Mouse (Mus musculus) hindbrain, embryonic 11.5 days (tissue): Measurements from ENCODE around the gene Igflr1. TPM values are rescaled to one million over a fixed set of nuclear protein-coding genes. Genes with fewer than 3 reads are reported as not detected.

Source experiments
- ATAC-seq: fragments of 200-750 bp; cut with Nextera tagmentation; 2 replicates; pipeline ENCODE4 v1.8.0; 2017; ENCODE audit warnings: mild to moderate bottlenecking, moderate TSS enrichment, moderate library complexity; ENCODE audit not compliant: low FRiP score
- DNase-seq: peaks from one replicate; pipeline ENCODE4 v3.0.0-alpha.2; 2015; ENCODE audit warnings: low spot score
- H3K27ac ChIP-seq: fragments of 300-500 bp; sonication (generic); 2 replicates; pipeline ENCODE4 v1.5.1; 2014; ENCODE audit warnings: mild to moderate bottlenecking, low read depth, low read length
- H3K27me3 ChIP-seq: fragments of 300-500 bp; sonication (generic); 2 replicates; pipeline ENCODE4 v1.6.1; 2014; ENCODE audit warnings: mild to moderate bottlenecking, low read length, moderate library complexity, mixed read lengths; ENCODE audit not compliant: control insufficient read depth, insufficient read depth
- H3K36me3 ChIP-seq: fragments of 300-500 bp; sonication (generic); 2 replicates; pipeline ENCODE4 v1.6.1; 2014; ENCODE audit warnings: mild to moderate bottlenecking, low read length, moderate library complexity, mixed read lengths; ENCODE audit not compliant: control insufficient read depth, insufficient read depth
- H3K4me1 ChIP-seq: fragments of 300-500 bp; sonication (generic); replicated peaks from 2 replicates; pipeline ENCODE4 v1.6.1; 2014; ENCODE audit warnings: low read length, mixed read lengths; ENCODE audit not compliant: control insufficient read depth, insufficient read depth
- H3K4me2 ChIP-seq: fragments of 300-500 bp; sonication (generic); replicated peaks from 2 replicates; pipeline ENCODE4 v1.6.1; 2014; ENCODE audit warnings: mild to moderate bottlenecking, low read depth, low read length
- H3K4me3 ChIP-seq: fragments of 300-500 bp; sonication (generic); 2 replicates; pipeline ENCODE4 v1.5.1; 2014; ENCODE audit warnings: low read depth, low read length
- H3K9ac ChIP-seq: fragments of 300-500 bp; sonication (generic); 2 replicates; pipeline ENCODE4 v1.6.1; 2014; ENCODE audit warnings: low read depth, low read length
- H3K9me3 ChIP-seq: fragments of 300-500 bp; sonication (generic); 2 replicates; pipeline ENCODE4 v1.6.1; 2016; ENCODE audit warnings: low read length; ENCODE audit not compliant: control insufficient read depth
- WGBS: fragments of 180-500 bp; shearing (Covaris S2); extraction: QIAGEN DNeasy Blood & Tissue Kit; methylation state at CpG from one replicate; pipeline ENCODE4 v1.1.7; 2014; 5-methylcytosine and 5-hydroxymethylcytosine counted together
- polyA plus RNA-seq: library from polyadenylated mRNA; unstranded; fragments of >200 nt; fragmentation: Nextera tagmentation; extraction: Ambion mirVana; gene quantifications from 2 replicates; pipeline ENCODE4 v1.2.1, GENCODE M21; 2014

Igflr1 gene
- 3.0 and 3.6 TPM in 2 replicates for polyA plus RNA-seq

GRCm38 (mm10) chr7:30564970-30565571, at the start of gene Igflr1:
Gene Igflr1 (plus strand): TSS chr7:30565427.
- H3K4me1 ChIP-seq = no peaks in the 10 kb centered on the region
- no peak within 1 kb of the TSS for H3K4me3 ChIP-seq
- H3K27ac ChIP-seq = no peak within 1 kb of the TSS
- ATAC-seq = no peak
- no peaks in the 10 kb centered on the region for H3K27me3 ChIP-seq
- H3K4me2 ChIP-seq = no peak within 1 kb of the TSS
- WGBS = 95% methylated on average over 12 of the region's 12 CpGs
- H3K36me3 ChIP-seq = 0 out of 2 replicates have a peak, but pooled peaks cover 2% of the 10 kb centered on the region
- H3K9me3 ChIP-seq = no peaks in the 10 kb centered on the region
- DNase-seq = no peak
- no peak within 1 kb of the TSS for H3K9ac ChIP-seq

GRCm38 (mm10) chr7:30518325-30518724, 46.9 kb upstream of the Igflr1 start:
- H3K9ac ChIP-seq = no peak overlapping the region
- no peak overlapping the region for H3K4me3 ChIP-seq
- no peak overlapping the region for H3K4me2 ChIP-seq
- 0 out of 2 replicates have a peak, but pooled peaks cover 2% of the 10 kb centered on the region for H3K4me1 ChIP-seq
- H3K27me3 ChIP-seq = no peaks in the 10 kb centered on the region
- 49% methylated on average over 8 of the region's 8 CpGs for WGBS
- H3K36me3 ChIP-seq = peaks cover 4% of the 10 kb centered on the region; the same call in 1 of the 2 replicates
- H3K9me3 ChIP-seq = no peaks in the 10 kb centered on the region
- ATAC-seq (no peak), DNase-seq (no peak)
- no peak overlapping the region for H3K27ac ChIP-seq

- DNase-seq (no peak), ATAC-seq (peak; percentile 26; the same call in 1 of the 2 replicates)
- Histone ChIP-seq H3K27me3 (0 out of 2 replicates have a peak, but pooled peaks cover 2% of the 10 kb centered on the region), H3K27ac (no peak overlapping the region), H3K4me2 (no peak overlapping the region), H3K4me1 (0 out of 2 replicates have a peak, but pooled peaks cover 2% of the 10 kb centered on the region), H3K4me3 (no peak overlapping the region), H3K9me3 (no peaks in the 10 kb centered on the region), H3K36me3 (peaks cover 8% of the 10 kb centered on the region; the same call in 1 of the 2 replicates), H3K9ac (no peak overlapping the region)
- WGBS = 57% methylated on average over 4 of the region's 4 CpGs
These were observed 44.8 kb upstream of the Igflr1 start for GRCm38 (mm10) chr7:30520396-30520795.

GRCm38 (mm10) chr7:30520856-30521255, 44.4 kb upstream of the Igflr1 start:
- DNase-seq (no peak), ATAC-seq (no peak)
- 76% methylated on average over 5 of the region's 5 CpGs for WGBS
- Histone ChIP-seq H3K27me3 (0 out of 2 replicates have a peak, but pooled peaks cover 2% of the 10 kb centered on the region), H3K9ac (no peak overlapping the region), H3K9me3 (no peaks in the 10 kb centered on the region), H3K27ac (no peak overlapping the region), H3K4me1 (0 out of 2 replicates have a peak, but pooled peaks cover 2% of the 10 kb centered on the region), H3K36me3 (peaks cover 8% of the 10 kb centered on the region; the same call in 1 of the 2 replicates), H3K4me2 (no peak overlapping the region), H3K4me3 (no peak overlapping the region)

- DNase-seq = no peak
- Histone ChIP-seq H3K36me3 (peaks cover 13% of the 10 kb centered on the region), H3K4me3 (no peak overlapping the region), H3K27ac (no peak overlapping the region), H3K4me2 (no peak overlapping the region), H3K27me3 (0 out of 2 replicates have a peak, but pooled peaks cover 2% of the 10 kb centered on the region), H3K4me1 (0 out of 2 replicates have a peak, but pooled peaks cover 5% of the 10 kb centered on the region), H3K9me3 (no peaks in the 10 kb centered on the region), H3K9ac (no peak overlapping the region)
- 78% methylated on average over 10 of the region's 10 CpGs for WGBS
- ATAC-seq = no peak
These were observed 42.4 kb upstream of the Igflr1 start for GRCm38 (mm10) chr7:30522871-30523270.

GRCm38 (mm10) chr7:30524487-30524886, 40.7 kb upstream of the Igflr1 start:
- 86% methylated on average over 6 of the region's 6 CpGs for WGBS
- Histone ChIP-seq H3K27ac (no peak overlapping the region), H3K9ac (no peak overlapping the region), H3K27me3 (0 out of 2 replicates have a peak, but pooled peaks cover 2% of the 10 kb centered on the region), H3K4me1 (0 out of 2 replicates have a peak, but pooled peaks cover 5% of the 10 kb centered on the region), H3K4me2 (no peak overlapping the region), H3K36me3 (peaks cover 21% of the 10 kb centered on the region), H3K9me3 (no peaks in the 10 kb centered on the region), H3K4me3 (no peak overlapping the region)
- no peak for ATAC-seq
- no peak for DNase-seq

DNA sequence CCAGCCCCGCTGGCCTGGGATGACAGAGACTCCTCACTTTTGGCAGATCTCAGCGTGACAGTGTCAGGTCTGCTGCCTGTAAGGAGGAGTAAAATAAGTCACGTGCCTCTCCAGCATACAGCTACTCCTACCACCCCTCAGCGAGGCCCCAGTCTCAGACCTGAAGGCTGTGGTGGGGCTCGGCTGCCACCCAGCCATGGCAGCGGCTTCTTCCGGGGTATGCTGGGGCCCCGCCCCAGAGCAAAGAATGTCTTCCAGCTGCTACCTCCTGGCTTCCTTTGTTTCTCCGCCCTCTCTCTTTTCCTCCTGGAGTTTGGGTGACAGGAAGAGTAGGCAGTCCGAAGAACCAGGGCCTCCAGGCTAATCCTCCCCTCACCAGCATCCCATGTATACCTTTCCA, 39.3 kb upstream of the Igflr1 start:
- no peak for ATAC-seq
- peaks cover 24% of the 10 kb centered on the region for H3K36me3 ChIP-seq

GRCm38 (mm10) chr7:30526399-30526798, 38.8 kb upstream of the Igflr1 start:
- H3K4me3 ChIP-seq = no peak overlapping the region
- no peak overlapping the region for H3K27ac ChIP-seq
- DNase-seq = no peak
- H3K9ac ChIP-seq = 0 out of 2 replicates have a peak overlapping the region, but pooled peaks have one; percentile 23
- 22% methylated on average over 17 of the region's 17 CpGs for WGBS
- H3K27me3 ChIP-seq = 0 out of 2 replicates have a peak, but pooled peaks cover 2% of the 10 kb centered on the region
- H3K4me2 ChIP-seq = no peak overlapping the region
- H3K9me3 ChIP-seq = no peaks in the 10 kb centered on the region
- no peak for ATAC-seq
- 0 out of 2 replicates have a peak, but pooled peaks cover 4% of the 10 kb centered on the region for H3K4me1 ChIP-seq
- H3K36me3 ChIP-seq = peaks cover 27% of the 10 kb centered on the region

More for the DNA sequence above, 39.3 kb upstream of the Igflr1 start:
- 0 out of 2 replicates have a peak, but pooled peaks cover 5% of the 10 kb centered on the region for H3K4me1 ChIP-seq
- H3K4me2 ChIP-seq = no peak overlapping the region
- H3K9ac ChIP-seq = 0 out of 2 replicates have a peak overlapping the region, but pooled peaks have one; percentile 23
- H3K4me3 ChIP-seq = no peak overlapping the region
- H3K27me3 ChIP-seq = 0 out of 2 replicates have a peak, but pooled peaks cover 2% of the 10 kb centered on the region
- H3K9me3 ChIP-seq = no peaks in the 10 kb centered on the region
- H3K27ac ChIP-seq = no peak overlapping the region
- 36% methylated on average over 10 of the region's 10 CpGs for WGBS
- DNase-seq = no peak
